Mouse (Mus musculus) thymus, adult 2 months (tissue): Measurements from ENCODE around the gene Vps35l. TPM values are rescaled to one million over a fixed set of nuclear protein-coding genes. Genes with fewer than 3 reads are reported as not detected.

Experiments used
- DNase-seq: peaks from one replicate; pipeline ENCODE4 v3.0.0; 2021
- H3K27ac ChIP-seq: fragments of 200-500 bp; 2 replicates; pipeline ENCODE4 v1.5.1; 2012; ENCODE audit warnings: low read length, control low read depth; ENCODE audit not compliant: control insufficient read depth, insufficient read depth
- H3K27me3 ChIP-seq: fragments of 200-500 bp; 2 replicates; pipeline ENCODE4 v1.6.1; 2012; ENCODE audit warnings: mild to moderate bottlenecking, low read length, moderate library complexity, mixed read lengths; ENCODE audit not compliant: control insufficient read depth, insufficient read depth
- H3K36me3 ChIP-seq: fragments of 200-500 bp; 2 replicates; pipeline ENCODE4 v1.6.1; 2012; ENCODE audit warnings: mild to moderate bottlenecking, low read length, moderate library complexity; ENCODE audit not compliant: control insufficient read depth, insufficient read depth
- H3K4me1 ChIP-seq: fragments of 200-500 bp; replicated peaks from 2 replicates; pipeline ENCODE4 v1.6.1; 2012; ENCODE audit warnings: low read length; ENCODE audit not compliant: control insufficient read depth, insufficient read depth
- H3K4me3 ChIP-seq: fragments of 200-500 bp; 2 replicates; pipeline ENCODE4 v1.5.1; 2012; ENCODE audit warnings: mild to moderate bottlenecking, low read length, control low read depth, moderate library complexity; ENCODE audit not compliant: control insufficient read depth, insufficient read depth
- CTCF ChIP-seq: fragments of 200-500 bp; IDR thresholded peaks from 2 replicates; pipeline ENCODE4 v1.5.1; 2012; ENCODE audit warnings: mild to moderate bottlenecking, control low read depth, low read length, moderate library complexity, borderline replicate concordance; ENCODE audit not compliant: control insufficient read depth, poor library complexity, insufficient read depth; ENCODE audit errors: extremely low read depth
- POLR2A ChIP-seq: fragments of 200-500 bp; IDR thresholded peaks from 2 replicates; pipeline ENCODE4 v1.6.1; 2012; ENCODE audit warnings: mild to moderate bottlenecking, low read length, control low read depth, moderate library complexity; ENCODE audit not compliant: control insufficient read depth, poor library complexity, insufficient read depth; ENCODE audit errors: extremely low read depth
- WGBS: fragments of 180-500 bp; shearing (Covaris S2); methylation state at CpG from one replicate; pipeline ENCODE4 v1.1.7; 2018; 5-methylcytosine and 5-hydroxymethylcytosine counted together
- polyA plus RNA-seq: library from polyadenylated mRNA; depleted of rRNA; stranded (reverse); fragments of >200 nt; gene quantifications from 2 replicates; pipeline ENCODE4 v1.2.3, GENCODE M21; 2012

Gene Vps35l
- polyA plus RNA-seq, 1 experiment: 56.2 TPM

DNA sequence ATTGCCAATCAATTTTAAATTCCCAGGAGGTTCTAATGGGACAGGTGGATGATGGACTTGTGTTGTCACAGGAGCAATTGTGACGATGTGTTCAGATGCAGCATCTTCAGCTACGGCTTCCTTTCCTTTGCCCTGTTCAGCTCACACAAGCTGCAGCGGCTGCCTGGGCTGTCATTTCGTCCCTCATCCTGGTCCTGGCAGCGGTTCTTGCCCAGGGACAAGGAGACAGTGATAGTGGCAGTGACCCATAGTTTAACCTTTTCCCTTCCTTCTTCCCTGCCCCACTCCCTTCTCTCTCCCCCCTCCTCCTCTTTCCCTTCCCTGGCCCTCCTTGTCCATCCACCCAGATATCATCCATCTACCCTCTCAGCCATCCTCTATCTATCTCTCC is 26.8 kb downstream of the Vps35l start:
- WGBS: 96% methylated on average over 5 of the region's 5 CpGs

DNA sequence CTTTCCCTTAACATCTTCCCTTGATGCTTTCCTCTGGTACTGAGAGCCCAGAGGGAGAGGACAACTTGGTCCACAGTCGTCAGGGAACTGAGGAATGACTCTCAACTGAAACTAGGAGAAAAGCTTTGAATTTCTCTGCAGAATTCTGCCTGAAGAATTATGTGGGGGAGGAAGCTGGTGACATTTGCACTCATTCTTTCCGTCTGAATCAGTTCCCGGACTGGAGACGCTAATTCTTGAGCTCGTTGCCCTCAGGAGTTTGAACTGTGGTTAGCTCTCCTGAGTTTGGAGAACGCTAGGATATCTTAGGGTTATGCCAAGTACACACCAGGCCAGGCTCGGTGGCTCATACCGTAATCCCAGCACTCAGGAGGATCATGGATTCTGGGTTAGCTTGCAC is 29.2 kb downstream of the Vps35l start:
- H3K4me1 ChIP-seq: no peaks in the 10 kb centered on the region
- no peak overlapping the region for H3K4me3 ChIP-seq
- H3K27me3 ChIP-seq: no peaks in the 10 kb centered on the region
- WGBS: 95% methylated on average over 8 of the region's 8 CpGs
- H3K36me3 ChIP-seq: no peaks in the 10 kb centered on the region
- TF ChIP-seq POLR2A (no peak), CTCF (no peak)
- no peak overlapping the region for H3K27ac ChIP-seq
- no peak for DNase-seq

More for the DNA sequence above, 26.8 kb downstream of the Vps35l start:
- TF ChIP-seq CTCF (no peak), POLR2A (no peak)
- DNase-seq: no peak
- Histone ChIP-seq H3K36me3 (peaks cover 4% of the 10 kb centered on the region; the same call in 1 of the 2 replicates), H3K27ac (no peak overlapping the region), H3K27me3 (no peaks in the 10 kb centered on the region), H3K4me3 (no peak overlapping the region), H3K4me1 (no peaks in the 10 kb centered on the region)

DNA sequence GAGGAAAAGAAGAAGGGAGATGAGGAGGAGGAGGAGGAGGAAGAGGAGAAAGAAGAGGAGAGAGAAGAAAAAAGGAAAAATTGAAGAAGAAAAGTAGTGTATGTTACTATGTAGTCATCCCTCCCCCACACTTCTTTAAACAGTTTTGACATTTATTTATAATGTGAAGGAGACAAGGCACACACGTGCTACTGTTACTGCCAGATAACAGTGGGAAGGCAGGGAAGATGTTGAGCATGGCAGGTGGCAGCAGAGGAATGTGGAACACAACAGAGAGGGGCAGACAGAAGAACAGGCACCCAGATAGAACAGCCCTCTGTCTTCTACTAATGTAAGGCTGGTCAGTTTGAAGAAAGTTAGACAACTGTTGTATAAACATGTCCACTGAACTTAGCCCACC is 29.6 kb downstream of the Vps35l start:
- H3K36me3 ChIP-seq: no peaks in the 10 kb centered on the region
- DNase-seq: no peak
- H3K4me3 ChIP-seq: no peak overlapping the region
- TF ChIP-seq POLR2A: no peak
- no peak for TF ChIP-seq CTCF
- no peak overlapping the region for H3K27ac ChIP-seq
- WGBS: 83% methylated on average over 1 of the region's 1 CpGs
- H3K27me3 ChIP-seq: no peaks in the 10 kb centered on the region
- no peaks in the 10 kb centered on the region for H3K4me1 ChIP-seq

DNA sequence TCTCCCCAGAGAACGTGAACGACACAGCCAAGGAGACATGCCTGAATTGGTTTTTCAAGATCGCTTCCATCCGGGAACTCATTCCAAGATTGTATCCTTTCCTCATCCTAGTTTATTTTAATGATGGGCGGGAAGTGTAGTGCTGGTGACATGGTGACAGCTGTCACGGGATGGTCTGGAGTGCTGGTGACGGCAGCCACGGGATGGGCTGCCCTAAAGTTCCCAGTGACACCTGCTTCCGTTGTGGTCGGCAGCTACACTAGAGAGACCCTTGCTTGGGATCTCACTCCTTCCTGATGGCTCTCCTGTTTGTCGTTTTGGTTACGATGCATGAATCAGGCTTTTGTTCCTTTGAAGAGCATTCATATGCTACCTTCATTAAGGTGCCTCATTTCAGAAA is 33.0 kb downstream of the Vps35l start:
- WGBS: 96% methylated on average over 12 of the region's 12 CpGs
- Histone ChIP-seq H3K4me3 (no peak overlapping the region), H3K36me3 (0 out of 2 replicates have a peak, but pooled peaks cover 5% of the 10 kb centered on the region), H3K4me1 (no peaks in the 10 kb centered on the region), H3K27ac (no peak overlapping the region), H3K27me3 (no peaks in the 10 kb centered on the region)
- no peak for DNase-seq
- TF ChIP-seq CTCF: no peak
- no peak for TF ChIP-seq POLR2A

DNA sequence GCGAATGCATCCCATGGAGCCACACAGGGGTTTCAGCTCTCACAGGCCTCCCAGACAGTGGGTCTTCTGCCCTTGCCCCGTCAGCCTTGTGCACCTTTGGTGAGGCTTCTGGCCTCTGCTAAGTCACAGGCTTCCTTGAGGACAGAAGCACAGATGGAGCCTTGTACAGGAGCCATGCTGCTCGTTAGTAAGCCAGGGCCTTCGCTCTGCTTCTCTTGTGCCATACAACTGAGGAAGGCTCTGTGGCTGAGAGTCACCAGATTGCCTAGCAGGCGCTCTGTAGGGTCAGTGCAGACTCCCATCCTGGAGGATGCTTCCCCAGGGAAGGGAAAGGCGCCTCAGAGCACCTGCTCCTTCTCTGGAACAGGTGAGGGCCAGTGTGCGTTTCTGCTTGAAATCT is 36.0 kb downstream of the Vps35l start:
- WGBS: 97% methylated on average over 7 of the region's 7 CpGs
- Histone ChIP-seq H3K36me3 (peaks cover 7% of the 10 kb centered on the region; the same call in 1 of the 2 replicates), H3K27me3 (no peaks in the 10 kb centered on the region), H3K4me3 (no peak overlapping the region), H3K27ac (no peak overlapping the region), H3K4me1 (no peaks in the 10 kb centered on the region)
- TF ChIP-seq CTCF: no peak
- TF ChIP-seq POLR2A: no peak
- no peak for DNase-seq

DNA sequence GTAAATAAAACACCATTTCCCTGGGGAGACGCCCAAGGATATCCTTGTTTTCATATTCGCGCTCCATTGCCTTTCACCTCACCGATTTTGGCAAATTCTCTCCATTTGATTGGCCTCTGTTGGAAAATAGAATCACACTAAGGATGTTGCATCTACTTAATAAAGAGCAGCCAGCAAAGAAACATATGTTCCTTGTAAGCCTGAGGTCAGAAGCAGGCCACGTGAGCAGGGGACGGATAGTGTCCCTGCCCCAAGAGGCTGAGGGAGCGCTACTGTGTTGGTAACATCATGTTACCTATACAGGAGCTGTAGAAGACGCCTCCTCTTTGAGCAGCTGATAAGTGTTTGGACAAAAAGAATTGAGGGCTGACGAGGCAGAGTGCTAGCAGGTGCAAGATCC is 36.5 kb downstream of the Vps35l start:
- H3K27me3 ChIP-seq: no peaks in the 10 kb centered on the region
- no peaks in the 10 kb centered on the region for H3K4me1 ChIP-seq
- DNase-seq: no peak
- no peak overlapping the region for H3K27ac ChIP-seq
- no peak overlapping the region for H3K4me3 ChIP-seq
- no peak for TF ChIP-seq POLR2A
- WGBS: 93% methylated on average over 9 of the region's 9 CpGs
- H3K36me3 ChIP-seq: peaks cover 10% of the 10 kb centered on the region; the same call in 1 of the 2 replicates
